Mouse (Mus musculus) liver, adult 2 months (tissue): ENCODE data around the gene Rab14. TPM values are rescaled to one million over a fixed set of nuclear protein-coding genes. Genes with fewer than 3 reads are reported as not detected.

Source experiments
- DNase-seq: peaks from one replicate; pipeline ENCODE4 v3.0.0-alpha.2; 2011; ENCODE audit warnings: low read depth, low spot score; ENCODE audit errors: extremely low read depth
- H3K27ac ChIP-seq: fragments of 200-500 bp; replicated peaks from 2 replicates; pipeline ENCODE4 v1.5.1; 2012; ENCODE audit warnings: low read depth, mild to moderate bottlenecking, control low read depth, inconsistent platforms, low read length; ENCODE audit not compliant: insufficient read depth
- H3K27me3 ChIP-seq: fragments of 200-500 bp; 2 replicates; pipeline ENCODE4 v1.6.1; 2012; ENCODE audit warnings: mild to moderate bottlenecking, moderate library complexity, low read length, inconsistent platforms; ENCODE audit not compliant: control insufficient read depth, insufficient read depth
- H3K36me3 ChIP-seq: fragments of 200-500 bp; 2 replicates; pipeline ENCODE4 v1.6.1; 2012; ENCODE audit warnings: low read length, inconsistent platforms; ENCODE audit not compliant: control insufficient read depth, insufficient read depth
- H3K4me1 ChIP-seq: fragments of 200-500 bp; 2 replicates; pipeline ENCODE4 v1.6.1; 2011; ENCODE audit warnings: low read length; ENCODE audit not compliant: control insufficient read depth, insufficient read depth
- H3K4me3 ChIP-seq: fragments of 200-500 bp; 2 replicates; pipeline ENCODE4 v1.5.1; 2011; ENCODE audit warnings: low read depth, mild to moderate bottlenecking, control low read depth, low read length, moderate library complexity; ENCODE audit not compliant: insufficient read depth
- H3K79me2 ChIP-seq: fragments of 200-500 bp; 2 replicates; pipeline ENCODE4 v1.6.1; 2012; ENCODE audit warnings: inconsistent platforms, mild to moderate bottlenecking, low read length, moderate library complexity; ENCODE audit not compliant: control insufficient read depth, insufficient read depth
- H3K9ac ChIP-seq: fragments of 200-500 bp; 2 replicates; pipeline ENCODE4 v1.6.1; 2012; ENCODE audit warnings: low read depth, mild to moderate bottlenecking, control low read depth, inconsistent platforms, low read length
- CTCF ChIP-seq: fragments of 200-500 bp; IDR thresholded peaks from 2 replicates; pipeline ENCODE4 v1.5.1; 2011; ENCODE audit warnings: low read depth, low read length, control low read depth
- POLR2A ChIP-seq: fragments of 200-500 bp; IDR thresholded peaks from 2 replicates; pipeline ENCODE4 v1.6.1; 2011; ENCODE audit warnings: low read length, control low read depth; ENCODE audit not compliant: insufficient read depth; ENCODE audit errors: extremely low read depth
- WGBS: fragments of 180-500 bp; shearing (Covaris S2); methylation state at CpG from one replicate; pipeline ENCODE4 v1.1.7; 2018; 5-methylcytosine and 5-hydroxymethylcytosine counted together
- polyA plus RNA-seq: library from polyadenylated mRNA; depleted of rRNA; stranded (reverse); fragments of >200 nt; gene quantifications from 2 replicates; pipeline ENCODE4 v1.2.3, GENCODE M21; 2012
- total RNA-seq: library from RNA; depleted of rRNA; stranded (reverse); fragments of >200 nt; gene quantifications from 2 replicates; pipeline ENCODE4 v1.2.3, GENCODE M21; 2014

Gene Rab14
- total and polyA plus RNA-seq, 2 experiments, result 109 to 246 TPM

DNA sequence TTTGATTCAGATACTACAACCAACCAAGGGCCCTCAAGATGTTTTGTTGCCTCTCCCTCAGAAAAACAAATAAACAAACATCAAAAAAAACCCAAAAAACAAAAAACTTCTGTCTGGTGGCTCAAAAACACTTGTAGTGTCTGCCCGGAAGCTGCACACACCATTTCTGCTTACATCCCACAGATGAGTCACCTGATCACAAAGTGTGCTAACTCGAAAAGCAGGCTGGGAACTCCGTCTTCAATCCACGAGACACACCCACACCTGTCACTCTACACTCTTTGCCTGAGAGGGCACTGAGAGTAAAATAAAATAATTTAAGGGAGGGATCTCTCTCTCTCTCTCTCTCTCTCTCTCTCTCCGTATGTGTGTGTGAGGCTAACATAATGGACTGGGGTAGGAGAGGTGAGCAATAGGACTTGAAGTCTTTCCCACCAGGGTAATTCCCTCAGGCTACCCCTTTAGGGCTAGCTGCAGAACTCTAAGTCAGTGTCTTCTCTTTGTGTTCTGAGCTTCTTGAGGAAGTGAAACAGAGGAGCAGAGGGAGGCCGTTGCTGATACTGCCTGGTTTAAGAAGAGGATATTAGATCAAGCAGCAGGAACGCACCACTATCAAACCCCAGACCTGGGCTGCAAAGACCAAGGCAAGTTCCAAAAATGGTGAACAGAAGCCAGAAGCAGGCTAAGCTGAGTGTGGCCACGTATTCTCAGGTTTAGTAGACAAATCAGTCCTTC is 8.2 kb upstream of the Rab14 start:
- DNase-seq, result no peak
- no peaks in the 10 kb centered on the region for H3K27me3 ChIP-seq
- no peaks in the 10 kb centered on the region for H3K36me3 ChIP-seq
- H3K4me3 ChIP-seq, result no peak overlapping the region
- H3K4me1 ChIP-seq, result no peaks in the 10 kb centered on the region; the same call in 1 of the 2 replicates
- no peaks in the 10 kb centered on the region for H3K79me2 ChIP-seq
- no peak overlapping the region for H3K27ac ChIP-seq
- WGBS, result 79% methylated on average over 8 of the region's 8 CpGs
- TF ChIP-seq CTCF (no peak), POLR2A (no peak)
- no peak overlapping the region for H3K9ac ChIP-seq

DNA sequence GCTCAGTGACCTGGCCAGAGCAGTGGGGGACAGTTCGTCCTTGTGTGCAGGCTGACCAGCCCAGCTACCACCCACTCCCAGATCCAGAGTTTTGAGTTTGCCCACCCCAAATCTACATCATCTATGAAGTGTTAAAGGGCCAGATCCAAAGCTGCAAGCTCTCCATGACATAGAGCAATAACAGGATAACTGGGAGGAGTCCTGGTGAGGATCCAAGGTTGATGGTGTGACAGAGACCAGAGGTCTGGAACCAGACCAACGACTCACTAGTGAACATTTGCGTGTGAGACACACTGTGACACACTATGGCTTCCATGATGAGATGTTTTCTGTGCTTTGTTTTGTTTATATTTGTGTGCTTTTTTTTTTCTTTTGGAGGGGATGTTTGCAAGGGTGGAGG is 7.1 kb upstream of the Rab14 start:
- Histone ChIP-seq H3K27ac (no peak overlapping the region), H3K4me3 (no peak overlapping the region), H3K27me3 (no peaks in the 10 kb centered on the region), H3K36me3 (no peaks in the 10 kb centered on the region), H3K4me1 (no peaks in the 10 kb centered on the region; the same call in 1 of the 2 replicates), H3K79me2 (no peaks in the 10 kb centered on the region), H3K9ac (no peak overlapping the region)
- DNase-seq, result no peak
- TF ChIP-seq POLR2A, result no peak
- TF ChIP-seq CTCF, result no peak
- 79% methylated on average over 3 of the region's 3 CpGs for WGBS

DNA sequence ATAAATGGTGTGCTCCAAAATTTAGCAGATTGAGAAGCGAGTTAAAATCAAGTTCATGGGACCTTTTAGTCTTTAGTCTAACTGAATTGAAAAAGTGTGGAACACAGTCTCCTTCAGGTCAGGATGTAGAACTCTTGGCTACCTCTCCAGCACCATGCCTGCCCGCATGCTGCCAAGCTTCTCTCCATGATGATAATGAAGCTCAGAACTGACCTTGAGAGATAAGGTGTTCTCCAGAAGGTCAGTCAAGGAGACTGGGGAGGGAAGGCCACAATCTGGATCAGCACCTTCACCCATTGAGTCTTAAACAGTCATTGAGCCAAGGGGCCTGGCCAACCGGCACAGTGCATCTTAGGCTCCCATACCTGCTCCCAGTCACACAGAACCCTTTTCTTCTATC is 5.8 kb upstream of the Rab14 start:
- DNase-seq, result no peak
- Histone ChIP-seq H3K4me3 (no peak overlapping the region), H3K27ac (no peak overlapping the region), H3K4me1 (no peaks in the 10 kb centered on the region), H3K79me2 (no peaks in the 10 kb centered on the region), H3K27me3 (no peaks in the 10 kb centered on the region), H3K36me3 (no peaks in the 10 kb centered on the region), H3K9ac (no peak overlapping the region)
- WGBS, result 93% methylated on average over 3 of the region's 3 CpGs
- TF ChIP-seq POLR2A (no peak), CTCF (no peak)

DNA sequence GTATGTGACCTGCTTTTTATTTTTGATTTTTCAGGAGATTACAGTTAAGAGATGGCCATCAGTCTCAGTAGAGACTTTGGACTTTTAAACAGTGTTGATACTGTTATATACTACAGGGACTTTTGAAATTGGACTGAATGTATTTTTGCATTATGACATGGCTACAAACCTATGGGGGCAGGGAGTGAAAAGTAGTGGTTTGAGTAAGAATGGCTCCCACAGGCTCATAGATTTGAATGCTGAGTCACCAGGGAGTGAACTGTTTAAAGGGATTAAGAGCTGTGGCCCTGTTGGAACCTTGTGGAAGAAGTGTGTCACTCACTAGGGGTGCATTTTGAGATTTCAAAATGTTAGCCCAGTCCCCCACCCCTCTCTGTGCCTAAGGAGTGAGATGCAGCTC is 2.8 kb upstream of the Rab14 start:
- H3K4me1 ChIP-seq, result peaks cover 4% of the 10 kb centered on the region; the same call in 1 of the 2 replicates
- no peaks in the 10 kb centered on the region for H3K27me3 ChIP-seq
- H3K4me3 ChIP-seq, result no peak overlapping the region
- TF ChIP-seq POLR2A (no peak), CTCF (no peak)
- no peak overlapping the region for H3K9ac ChIP-seq
- H3K79me2 ChIP-seq, result peaks cover 15% of the 10 kb centered on the region
- H3K27ac ChIP-seq, result no peak overlapping the region
- 0 out of 2 replicates have a peak, but pooled peaks cover 2% of the 10 kb centered on the region for H3K36me3 ChIP-seq
- no peak for DNase-seq

DNA sequence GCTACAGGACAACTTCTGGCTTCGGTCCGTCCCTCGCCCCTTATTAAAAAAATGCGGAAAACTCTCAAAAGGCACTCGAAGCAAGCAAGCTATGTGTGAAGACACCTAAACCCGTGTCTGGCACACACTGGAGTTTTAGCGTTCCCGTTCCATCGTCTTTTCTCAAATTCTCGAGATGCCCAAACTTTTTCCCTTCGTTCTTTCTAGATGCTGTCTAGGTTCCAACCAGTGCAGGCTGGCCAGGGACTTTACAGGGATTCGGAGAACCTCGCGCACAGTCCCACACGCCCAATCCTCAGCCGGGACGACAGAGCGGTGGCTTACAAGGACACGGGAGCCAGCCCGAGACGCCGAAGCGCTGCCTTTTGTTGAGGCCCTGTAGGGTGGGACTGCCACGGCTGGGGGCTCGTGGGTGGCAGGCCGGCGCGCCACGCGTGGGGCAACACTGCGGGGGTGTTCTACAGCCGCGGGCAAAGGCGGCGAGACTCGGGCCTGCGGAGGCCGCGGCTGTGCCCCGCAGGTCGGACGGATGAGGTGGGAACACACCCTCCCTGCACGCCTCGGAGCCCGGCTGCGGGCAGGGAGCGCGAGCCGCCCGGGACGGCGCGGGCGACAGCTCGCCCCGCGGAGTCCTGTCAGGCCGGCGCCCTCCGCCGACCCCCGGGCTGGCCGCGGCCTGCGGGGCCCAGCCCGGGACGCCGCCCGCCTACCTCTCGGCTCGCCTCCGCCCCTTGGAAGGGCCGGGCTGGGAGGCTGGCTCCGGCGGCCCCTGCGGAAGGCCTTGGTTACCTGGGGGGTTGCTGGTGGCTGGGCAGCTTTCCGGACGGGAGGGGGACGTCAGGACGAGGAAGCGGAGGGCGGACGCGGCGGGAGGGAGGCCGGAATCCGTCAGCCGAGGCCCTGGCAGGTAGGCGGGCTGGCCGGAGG is 686 bp downstream of the Rab14 start:
- Histone ChIP-seq H3K9ac (peak overlapping the region; percentile 98), H3K27me3 (no peaks in the 10 kb centered on the region), H3K27ac (peak overlapping the region; percentile 95), H3K36me3 (0 out of 2 replicates have a peak, but pooled peaks cover 2% of the 10 kb centered on the region), H3K4me3 (peak overlapping the region; percentile 93), H3K79me2 (peaks cover 19% of the 10 kb centered on the region), H3K4me1 (peaks cover 15% of the 10 kb centered on the region)
- under 1% methylated on average over 90 of the region's 90 CpGs for WGBS
- TF ChIP-seq POLR2A (no peak), CTCF (no peak)
- peak; percentile 39 for DNase-seq
